Mouse (Mus musculus): ENCODE data around the gene Mapk10.
"Not testable (repeated sequence)": the region's sequence is repeated elsewhere in the genome, so short reads cannot be mapped to it uniquely, and the experiment has no call there.

DNA sequence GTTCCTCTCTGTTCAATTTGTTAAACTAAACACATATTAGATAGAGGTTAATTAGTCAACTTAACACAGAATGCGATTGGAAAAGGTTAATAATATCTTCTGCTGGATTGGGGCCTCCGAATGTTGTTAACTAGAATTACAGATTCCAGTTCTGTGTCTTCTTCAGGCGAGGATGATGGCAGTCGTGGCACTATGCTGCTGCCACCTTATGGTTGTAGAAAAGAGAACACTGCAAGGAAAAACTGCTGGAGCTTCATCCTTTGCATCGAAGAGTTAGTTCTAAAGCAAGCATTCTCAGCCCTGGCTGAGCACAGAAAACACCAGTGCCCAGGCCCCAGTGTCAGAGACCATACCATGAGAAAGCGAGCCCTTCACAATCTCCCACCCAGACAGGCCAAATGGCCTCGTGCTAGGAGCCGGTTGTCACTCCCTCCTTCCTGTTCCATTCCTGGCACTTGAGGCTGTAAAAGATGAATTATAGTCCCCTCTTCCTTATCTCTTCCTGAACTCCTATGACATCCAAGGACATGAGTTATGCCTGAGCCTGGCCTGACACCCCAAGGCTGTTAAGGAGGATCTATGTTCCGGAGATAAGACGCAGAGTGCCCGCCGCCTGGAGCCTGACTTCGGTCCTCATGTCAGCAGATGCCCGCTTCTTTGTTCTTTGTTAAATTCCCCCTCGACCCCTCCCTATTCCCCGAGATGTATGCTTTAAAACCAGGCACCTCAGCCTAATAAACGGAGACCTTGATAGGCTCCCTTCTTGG lies 267.1 kb downstream of the Mapk10 start:
- TF ChIP-seq CTCF (IDR thresholded peaks at IDR 0.05; ENCODE audit: control insufficient read depth, insufficient read depth, insufficient read length); MAX (IDR thresholded peaks at IDR 0.05); MYOG (IDR thresholded peaks at IDR 0.05; ENCODE audit: control insufficient read depth, extremely low read depth, insufficient read length); USF1 (IDR thresholded peaks at IDR 0.05; ENCODE audit: low read depth); FOSL1 (IDR thresholded peaks at IDR 0.05; ENCODE audit: insufficient read depth, low read length, poor library complexity, severe bottlenecking): not testable (repeated sequence)
